Mouse (Mus musculus) cortical plate, adult 2 months (tissue): ENCODE measurements around the gene Retreg3. TPM values are rescaled to one million over a fixed set of nuclear protein-coding genes. Genes with fewer than 3 reads are reported as not detected.

Experiments used
- H3K27ac ChIP-seq: fragments of 200-500 bp; 2 replicates; pipeline ENCODE4 v1.5.1; 2012; ENCODE audit warnings: low read length, control low read depth, inconsistent platforms; ENCODE audit not compliant: insufficient read depth
- H3K4me1 ChIP-seq: fragments of 200-500 bp; 2 replicates; pipeline ENCODE4 v1.6.1; 2011; ENCODE audit warnings: low read length; ENCODE audit not compliant: control insufficient read depth, insufficient read depth
- H3K4me3 ChIP-seq: fragments of 200-500 bp; 2 replicates; pipeline ENCODE4 v1.5.1; 2011; ENCODE audit warnings: mild to moderate bottlenecking, low read length, control low read depth; ENCODE audit not compliant: insufficient read depth
- CTCF ChIP-seq: fragments of 200-500 bp; IDR thresholded peaks from 2 replicates; pipeline ENCODE4 v1.5.1; 2011; ENCODE audit warnings: mild to moderate bottlenecking, control low read depth, low read length; ENCODE audit not compliant: insufficient read depth; ENCODE audit errors: extremely low read depth
- POLR2A ChIP-seq: fragments of 200-500 bp; IDR thresholded peaks from 2 replicates; pipeline ENCODE4 v1.6.1; 2011; ENCODE audit warnings: mild to moderate bottlenecking, low read length, control low read depth; ENCODE audit not compliant: insufficient read depth; ENCODE audit errors: extremely low read depth
- polyA plus RNA-seq: library from polyadenylated mRNA; depleted of rRNA; stranded (reverse); fragments of >200 nt; gene quantifications from 2 replicates; pipeline ENCODE4 v1.2.3, GENCODE M21; 2012

Retreg3 gene
- polyA plus RNA-seq, 1 experiment = 65.7 TPM

DNA sequence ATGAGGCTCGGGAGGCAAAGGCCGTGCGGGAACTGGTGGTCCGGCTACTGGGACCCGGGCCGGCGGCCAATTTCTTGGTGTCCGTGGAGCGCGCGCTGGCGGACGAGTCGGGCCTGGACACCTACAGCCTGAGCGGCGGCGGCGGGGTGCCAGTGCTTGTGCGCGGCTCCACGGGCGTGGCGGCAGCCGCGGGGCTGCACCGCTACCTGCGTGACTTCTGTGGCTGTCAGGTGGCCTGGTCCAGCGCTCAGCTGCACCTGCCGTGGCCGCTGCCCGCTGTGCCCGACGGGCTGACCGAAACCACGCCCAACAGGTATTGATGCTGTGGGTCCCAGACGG is 49.5 kb downstream of the Retreg3 start:
- peak overlapping the region; percentile 37 for H3K4me3 ChIP-seq
- peak overlapping the region; percentile 49; the same call in 1 of the 2 replicates for H3K27ac ChIP-seq
- no peak for TF ChIP-seq POLR2A
- TF ChIP-seq CTCF = no peak
- H3K4me1 ChIP-seq = 0 out of 2 replicates have a peak, but pooled peaks cover 2% of the 10 kb centered on the region

DNA sequence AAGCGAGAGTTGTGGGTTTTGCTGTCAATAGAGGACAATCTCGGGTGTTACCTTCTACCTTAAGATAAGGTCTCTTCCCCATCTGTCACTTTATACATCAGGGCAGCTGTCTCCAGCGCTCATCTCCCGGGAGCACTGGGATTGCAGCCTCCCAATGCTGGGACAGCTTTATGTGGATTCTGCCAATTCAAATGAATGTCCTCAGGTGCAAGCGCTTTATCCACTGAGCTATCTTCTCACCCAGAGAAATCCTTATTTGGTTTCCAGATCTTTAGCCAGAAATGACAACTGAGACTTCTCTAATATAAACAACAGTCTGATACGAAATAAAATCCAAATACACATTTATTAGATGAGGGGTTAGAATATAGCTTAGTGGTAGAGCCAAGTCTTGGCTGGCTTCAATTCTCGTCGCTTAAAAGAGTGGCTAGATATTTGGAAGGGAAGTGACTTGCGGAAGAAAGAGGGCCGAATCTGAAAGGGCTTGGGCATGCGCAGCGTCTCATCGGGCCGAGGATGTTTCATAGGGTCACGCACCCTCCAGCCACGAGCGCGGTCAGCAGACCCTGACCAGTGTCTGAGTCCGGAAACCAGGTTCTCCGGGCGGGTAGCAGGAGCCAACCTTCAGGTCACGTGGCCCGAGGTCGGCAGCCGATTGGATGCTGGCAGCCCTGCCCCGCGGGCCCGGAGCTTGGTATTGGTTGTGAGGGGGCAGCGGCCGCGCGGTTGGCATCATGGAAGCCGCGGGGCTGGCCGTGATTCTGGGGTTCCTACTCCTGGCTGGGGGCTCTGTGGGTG is 50.1 kb downstream of the Retreg3 start, which contains the start of gene Naglu:
Gene Naglu (plus strand): TSS at position 622 of the 798 bp plus-strand sequence.
- no peak for TF ChIP-seq CTCF
- peak; percentile 76; the same call in 1 of the 2 replicates for TF ChIP-seq POLR2A
- Histone ChIP-seq H3K27ac (peak within 1 kb of the TSS; percentile 49; the same call in 1 of the 2 replicates), H3K4me1 (0 out of 2 replicates have a peak, but pooled peaks cover 2% of the 10 kb centered on the region), H3K4me3 (peak within 1 kb of the TSS; percentile 37)

DNA sequence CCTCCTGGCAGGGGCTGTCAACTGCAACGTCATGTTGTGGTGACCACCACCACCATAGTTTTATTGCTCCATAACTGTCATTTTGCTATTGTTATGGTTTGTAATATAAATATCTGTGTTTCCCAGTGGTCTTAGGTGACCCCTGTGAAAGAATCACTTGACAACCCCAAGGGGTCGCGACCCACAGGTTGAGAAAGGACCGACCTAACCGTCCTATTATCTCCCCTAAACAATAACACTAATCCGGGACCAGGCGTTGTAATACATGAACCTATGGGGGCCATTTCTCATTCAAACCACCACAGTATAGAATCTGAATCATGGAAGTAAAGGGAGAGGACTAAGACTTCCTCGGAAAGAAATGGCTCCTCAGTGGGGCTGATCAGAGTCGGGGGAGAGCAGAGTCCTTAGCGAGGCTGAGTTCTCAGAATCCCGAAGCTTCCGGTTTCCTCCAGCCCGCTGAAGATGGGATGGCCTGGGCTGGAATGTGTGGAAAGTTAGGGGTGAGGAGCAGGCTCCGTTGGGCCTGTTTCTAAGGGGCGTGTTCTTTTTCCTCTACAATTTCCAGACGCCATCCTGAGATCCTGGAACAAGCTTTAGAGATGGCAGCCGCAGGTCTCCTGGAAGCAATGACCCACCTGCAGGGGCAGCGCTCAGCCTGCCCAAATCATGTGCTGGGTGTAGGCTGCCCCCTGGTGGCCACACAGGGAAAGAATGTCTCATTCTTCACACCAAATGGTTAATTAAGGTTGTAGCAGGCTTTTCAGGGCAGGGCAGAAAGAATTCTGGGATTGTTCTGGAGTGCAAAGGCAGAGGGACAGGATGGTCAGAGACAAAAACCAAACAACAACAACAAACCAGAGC is 52.9 kb downstream of the Retreg3 start:
- H3K4me1 ChIP-seq = peaks cover 4% of the 10 kb centered on the region; the same call in 1 of the 2 replicates
- peak; percentile 88 for TF ChIP-seq CTCF
- TF ChIP-seq POLR2A = no peak
- no peak overlapping the region for H3K4me3 ChIP-seq
- H3K27ac ChIP-seq = no peak overlapping the region

DNA sequence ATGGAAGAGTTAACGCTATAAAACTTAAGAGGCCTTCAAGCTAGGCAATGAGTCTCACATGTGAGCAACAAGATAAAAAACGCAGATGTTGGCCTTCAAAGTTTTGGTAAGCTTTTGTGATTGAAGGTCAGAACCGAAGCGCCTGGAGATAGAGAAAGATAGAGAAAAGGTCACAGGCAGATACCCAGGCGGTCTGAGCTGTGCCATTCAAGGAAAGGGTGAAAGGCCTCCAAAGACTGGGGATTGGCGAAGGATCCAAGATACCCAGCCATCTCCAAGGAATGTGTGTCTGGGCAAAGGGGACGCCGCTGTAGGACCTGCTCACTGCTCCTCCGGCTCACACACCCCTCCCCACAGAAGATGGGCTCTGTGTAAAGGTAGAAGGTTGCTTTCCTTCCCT is 54.7 kb downstream of the Retreg3 start:
- Histone ChIP-seq H3K27ac (no peak overlapping the region), H3K4me3 (no peak overlapping the region), H3K4me1 (peaks cover 7% of the 10 kb centered on the region; the same call in 1 of the 2 replicates)
- TF ChIP-seq POLR2A = no peak
- TF ChIP-seq CTCF = no peak

DNA sequence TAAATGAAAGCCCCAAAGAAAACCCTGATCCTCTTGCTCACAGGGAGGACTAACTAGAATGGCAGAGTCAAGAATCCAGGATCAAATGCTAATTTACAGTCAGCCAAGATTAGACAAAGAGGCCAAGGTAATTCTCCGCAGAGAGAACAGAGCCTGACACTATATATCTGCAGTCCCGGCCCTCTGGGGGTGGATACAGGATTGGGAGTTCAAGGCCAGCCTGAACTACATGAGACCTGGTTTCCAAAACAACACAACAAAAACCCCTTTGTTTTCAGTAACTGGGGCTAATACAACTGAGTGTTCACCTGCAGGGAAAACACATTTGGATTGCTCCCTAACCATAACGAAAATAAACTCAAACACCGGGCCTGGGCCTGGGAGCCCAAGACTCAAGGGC is 55.2 kb downstream of the Retreg3 start:
- H3K27ac ChIP-seq = 0 out of 2 replicates have a peak overlapping the region, but pooled peaks have one; percentile 4
- TF ChIP-seq POLR2A (no peak), CTCF (no peak)
- H3K4me1 ChIP-seq = peaks cover 7% of the 10 kb centered on the region; the same call in 1 of the 2 replicates

DNA sequence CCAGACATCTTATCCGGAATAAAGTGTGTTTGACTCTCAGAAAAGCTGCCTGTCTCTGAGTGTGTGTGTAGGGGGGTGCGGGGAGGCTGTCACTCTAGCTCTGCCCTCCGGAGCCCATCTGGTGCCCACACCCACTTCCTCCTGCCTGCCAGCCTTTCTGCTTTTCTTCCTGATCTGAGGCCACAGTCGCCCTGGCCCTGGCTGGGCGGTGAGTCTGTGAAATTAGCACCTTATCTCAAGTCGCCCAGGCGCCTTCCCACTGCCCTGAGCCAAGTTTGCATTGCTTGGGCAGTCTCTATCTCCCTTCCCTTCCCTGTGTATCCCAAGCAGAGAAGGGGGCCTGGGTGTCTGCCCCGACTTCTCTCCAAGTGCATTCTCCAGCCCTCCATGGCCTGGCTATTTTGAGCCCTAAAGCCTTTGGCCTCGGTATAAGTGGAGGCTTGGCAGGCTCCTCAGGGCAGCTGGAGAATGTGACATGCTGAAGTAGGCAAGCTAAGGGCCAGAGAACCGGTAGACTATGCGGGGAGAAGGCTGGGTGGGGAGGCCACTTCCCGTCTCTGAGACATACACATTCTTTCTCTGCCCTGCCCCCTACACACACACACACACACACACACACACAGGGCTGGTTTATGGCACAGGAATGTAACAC is 55.9 kb downstream of the Retreg3 start:
- no peak overlapping the region for H3K4me3 ChIP-seq
- TF ChIP-seq POLR2A = 0 out of 2 replicates have a peak, but pooled peaks have one; percentile 33
- no peak for TF ChIP-seq CTCF
- H3K4me1 ChIP-seq = peaks cover 8% of the 10 kb centered on the region; the same call in 1 of the 2 replicates
- H3K27ac ChIP-seq = peak overlapping the region; percentile 66

More for the DNA sequence above, 55.2 kb downstream of the Retreg3 start:
- no peak overlapping the region for H3K4me3 ChIP-seq

DNA sequence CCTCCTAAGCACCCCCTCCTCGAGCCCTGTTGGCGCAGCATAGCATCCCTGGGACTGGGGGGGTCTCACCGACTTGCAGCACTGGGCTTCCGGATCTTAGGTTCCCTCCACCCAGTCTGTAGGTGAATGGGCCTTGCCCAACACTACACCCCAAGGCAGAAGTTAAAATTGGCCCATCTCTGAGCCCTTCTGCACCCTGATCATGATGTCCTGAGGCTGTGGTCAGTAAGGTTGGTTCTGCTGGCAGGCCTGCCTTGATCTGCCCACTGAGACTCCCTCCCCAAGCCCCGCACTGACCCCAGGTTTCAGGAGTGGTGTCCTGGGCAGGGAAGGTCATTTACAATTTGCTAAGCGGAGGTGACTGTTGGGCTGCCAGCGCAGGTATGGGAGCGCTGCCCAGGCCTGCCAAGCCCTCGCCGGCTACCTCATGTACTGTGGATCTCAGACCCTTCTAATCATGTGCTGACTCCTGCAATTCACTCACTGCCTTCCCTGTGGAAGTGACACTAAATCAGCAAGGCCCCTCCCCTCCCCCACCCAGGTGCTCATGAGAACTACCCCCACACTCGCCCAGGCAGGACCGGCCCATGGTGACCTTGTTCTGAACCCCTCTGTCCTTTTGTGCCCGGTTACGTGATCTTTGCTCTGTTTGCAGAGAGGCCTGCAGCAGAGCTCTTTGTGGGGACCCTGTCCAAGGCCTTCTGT is 56.6 kb downstream of the Retreg3 start:
- TF ChIP-seq POLR2A (no peak), CTCF (no peak)
- H3K4me3 ChIP-seq = no peak overlapping the region
- peak overlapping the region; percentile 66 for H3K27ac ChIP-seq
- peaks cover 8% of the 10 kb centered on the region; the same call in 1 of the 2 replicates for H3K4me1 ChIP-seq

DNA sequence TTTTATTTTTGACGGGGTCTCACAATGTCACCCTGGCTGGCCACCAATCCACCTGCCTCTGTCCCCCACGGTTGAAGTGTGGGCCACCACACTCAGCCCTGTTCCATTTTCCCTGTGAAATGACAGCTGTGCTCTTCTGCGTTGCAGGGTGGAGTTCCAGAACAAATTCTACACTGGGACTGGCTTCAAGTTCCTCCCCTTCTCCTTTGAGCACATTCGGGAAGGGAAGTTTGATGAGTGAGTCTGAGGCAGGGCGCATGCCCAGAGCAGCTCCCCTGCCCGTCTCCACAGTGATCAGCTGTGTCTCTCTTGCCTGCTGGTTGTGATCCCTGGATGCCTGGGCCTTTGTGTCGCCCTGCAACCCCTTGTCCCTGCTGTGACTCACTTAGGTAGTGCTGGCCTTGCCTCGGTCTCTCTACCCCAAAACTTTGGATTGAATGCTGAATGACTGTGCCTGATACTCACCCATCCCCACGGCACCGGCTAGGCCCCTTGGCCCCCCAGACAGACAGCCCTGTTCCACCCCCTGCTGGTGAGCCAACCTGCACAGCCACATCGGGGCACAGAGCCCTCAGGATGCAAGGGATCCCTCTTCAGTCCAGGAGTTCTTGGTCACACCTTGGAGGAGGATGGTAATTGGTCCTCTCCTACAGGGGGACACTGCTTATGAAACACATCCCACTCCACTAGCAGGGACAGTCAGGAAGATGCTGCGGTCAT is 57.4 kb downstream of the Retreg3 start:
- no peak for TF ChIP-seq CTCF
- H3K4me1 ChIP-seq = peaks cover 8% of the 10 kb centered on the region; the same call in 1 of the 2 replicates
- peak overlapping the region; percentile 12; the same call in 1 of the 2 replicates for H3K27ac ChIP-seq
- no peak overlapping the region for H3K4me3 ChIP-seq

DNA sequence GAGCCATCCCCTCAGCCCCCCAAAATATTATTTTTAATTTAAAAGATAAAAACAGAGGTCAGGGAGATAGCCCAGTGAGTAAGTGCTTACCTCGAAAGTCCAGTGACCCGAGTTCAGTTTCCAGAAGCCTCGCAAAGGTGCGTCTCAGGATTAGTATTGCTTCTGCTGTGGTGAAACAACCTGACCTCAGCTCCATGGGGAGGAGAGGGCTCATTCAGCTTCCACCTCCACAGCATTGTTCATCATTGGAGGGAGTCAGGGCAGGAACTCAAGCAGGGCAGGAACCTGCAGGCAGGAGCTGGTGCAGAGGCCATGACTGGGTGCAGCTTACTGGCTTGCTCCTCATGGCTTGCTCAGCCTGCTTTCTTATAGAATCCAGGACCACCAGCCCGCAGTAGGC is 58.6 kb downstream of the Retreg3 start:
- Histone ChIP-seq H3K4me3 (no peak overlapping the region), H3K4me1 (peaks cover 8% of the 10 kb centered on the region; the same call in 1 of the 2 replicates), H3K27ac (no peak overlapping the region)
- no peak for TF ChIP-seq POLR2A
- TF ChIP-seq CTCF = no peak
